Mouse (Mus musculus) embryonic facial prominence, embryonic 15.5 days (tissue): ENCODE results near the gene Rcl1. TPM values are rescaled to one million over a fixed set of nuclear protein-coding genes. Genes with fewer than 3 reads are reported as not detected.
A peak's percentile ranks its signal among the peaks of the same experiment; 100 is the strongest.

Experiments
- ATAC-seq: fragments of 200-750 bp; cut with Nextera tagmentation; 2 replicates; pipeline ENCODE4 v1.8.0; 2017; ENCODE audit warnings: low read depth, moderate TSS enrichment; ENCODE audit not compliant: insufficient number of reproducible peaks, low FRiP score, low TSS enrichment
- H3K27ac ChIP-seq: fragments of 300-500 bp; sonication (generic); replicated peaks from 2 replicates; pipeline ENCODE4 v1.5.1; 2015; ENCODE audit warnings: mild to moderate bottlenecking, inconsistent platforms
- H3K27me3 ChIP-seq: fragments of 300-500 bp; sonication (generic); 2 replicates; pipeline ENCODE4 v1.6.1; 2015; ENCODE audit warnings: inconsistent platforms
- H3K36me3 ChIP-seq: fragments of 300-500 bp; sonication (generic); 2 replicates; pipeline ENCODE4 v1.6.1; 2015; ENCODE audit warnings: mild to moderate bottlenecking, inconsistent platforms
- H3K4me1 ChIP-seq: fragments of 300-500 bp; sonication (generic); 2 replicates; pipeline ENCODE4 v1.6.1; 2015; ENCODE audit warnings: inconsistent platforms
- H3K4me2 ChIP-seq: fragments of 300-500 bp; sonication (generic); replicated peaks from 2 replicates; pipeline ENCODE4 v1.6.1; 2015; ENCODE audit warnings: mild to moderate bottlenecking, inconsistent platforms
- H3K4me3 ChIP-seq: fragments of 300-500 bp; sonication (generic); replicated peaks from 2 replicates; pipeline ENCODE4 v1.5.1; 2015; ENCODE audit warnings: mild to moderate bottlenecking, inconsistent platforms
- H3K9ac ChIP-seq: fragments of 300-500 bp; sonication (generic); 2 replicates; pipeline ENCODE4 v1.6.1; 2015; ENCODE audit warnings: inconsistent platforms
- H3K9me3 ChIP-seq: fragments of 300-500 bp; sonication (generic); replicated peaks from 2 replicates; pipeline ENCODE4 v1.6.1; 2016; ENCODE audit warnings: inconsistent platforms
- WGBS: fragments of 180-500 bp; shearing (Covaris S2); methylation state at CpG from one replicate; pipeline ENCODE4 v1.1.7; 2015; 5-methylcytosine and 5-hydroxymethylcytosine counted together
- polyA plus RNA-seq: library from polyadenylated mRNA; unstranded; fragments of >200 nt; fragmentation: Nextera tagmentation; extraction: Ambion mirVana; gene quantifications from 2 replicates; pipeline ENCODE4 v1.2.1, GENCODE M21; 2015

The Rcl1 gene
- polyA plus RNA-seq, 1 experiment from 2014 or later: 47.1 TPM

GRCm38 (mm10) chr19:29134293-29134692, 33.1 kb downstream of the Rcl1 start:
- no peak for ATAC-seq
- Histone ChIP-seq H3K9ac (no peak overlapping the region), H3K27ac (no peak overlapping the region), H3K27me3 (no peaks in the 10 kb centered on the region), H3K4me2 (no peak overlapping the region), H3K9me3 (no peaks in the 10 kb centered on the region), H3K4me1 (0 out of 2 replicates have a peak, but pooled peaks cover 5% of the 10 kb centered on the region), H3K36me3 (peaks cover 22% of the 10 kb centered on the region; the same call in 1 of the 2 replicates), H3K4me3 (no peak overlapping the region)
- WGBS: 90% methylated on average over 11 of the region's 11 CpGs

DNA sequence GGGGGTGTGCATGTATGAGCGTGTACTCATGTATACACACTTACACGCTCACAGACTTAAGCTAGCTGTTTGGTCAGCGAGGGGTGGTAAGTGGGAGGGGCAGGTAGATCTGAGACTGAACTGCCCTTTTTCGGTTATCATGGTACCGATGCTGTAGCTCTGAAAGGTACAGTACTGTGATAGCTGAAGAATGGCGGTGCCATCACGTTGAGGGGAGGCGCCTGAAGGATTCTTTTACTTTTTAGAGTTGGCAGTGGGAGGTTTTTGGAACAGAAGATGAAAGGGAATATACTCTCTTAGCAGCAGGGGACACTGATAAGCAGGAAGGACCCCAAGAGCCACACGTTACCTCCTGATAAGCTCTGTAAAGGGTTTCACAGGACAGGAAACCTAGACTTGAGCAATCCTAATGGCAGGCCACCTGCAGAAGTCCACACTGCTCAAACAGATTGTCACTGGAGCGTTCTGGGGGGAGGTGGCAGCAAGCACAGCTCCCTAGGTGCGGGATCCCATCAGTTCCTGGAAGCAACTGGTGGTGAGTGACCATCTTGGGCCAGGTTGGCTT, 34.1 kb downstream of the Rcl1 start:
- Histone ChIP-seq H3K9me3 (no peaks in the 10 kb centered on the region), H3K9ac (no peak overlapping the region), H3K27me3 (no peaks in the 10 kb centered on the region), H3K27ac (no peak overlapping the region), H3K4me2 (no peak overlapping the region), H3K36me3 (peaks cover 14% of the 10 kb centered on the region; the same call in 1 of the 2 replicates), H3K4me1 (0 out of 2 replicates have a peak, but pooled peaks cover 5% of the 10 kb centered on the region), H3K4me3 (no peak overlapping the region)
- WGBS: 89% methylated on average over 11 of the region's 11 CpGs
- ATAC-seq: no peak

DNA sequence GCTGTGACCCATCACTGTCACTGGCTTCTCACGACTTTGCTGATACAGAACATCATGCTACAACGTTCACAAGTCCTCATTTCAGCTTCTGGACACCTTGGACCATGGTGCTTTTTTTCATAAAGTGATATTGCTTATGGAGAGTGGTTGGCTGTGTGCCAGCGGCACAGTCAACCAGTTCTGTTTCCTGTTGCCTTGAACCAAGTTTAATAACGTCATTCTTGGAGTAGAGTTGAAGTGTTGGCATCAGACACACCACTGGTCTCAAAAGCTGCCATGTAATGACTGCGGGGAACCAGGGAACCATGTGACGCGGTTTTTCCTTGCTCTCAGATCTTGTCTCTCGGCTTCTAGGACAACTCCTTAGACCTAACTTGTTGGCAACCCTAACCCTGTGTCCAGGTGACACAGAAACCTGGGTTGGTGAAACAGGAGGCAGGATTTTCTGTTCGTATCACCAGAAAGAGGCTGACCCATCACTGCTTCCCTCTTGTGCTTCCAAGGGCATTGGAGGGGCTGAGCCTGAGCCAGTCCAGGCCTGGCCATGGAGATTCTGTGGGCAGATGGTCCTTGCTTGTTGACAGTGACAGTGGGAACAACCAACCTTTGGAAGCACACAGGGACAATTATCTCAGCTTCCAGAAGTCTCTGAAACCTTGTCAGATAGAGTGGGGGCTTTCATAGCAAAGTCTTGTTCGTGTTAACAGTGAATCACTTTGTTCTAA, 37.5 kb downstream of the Rcl1 start:
- no peaks in the 10 kb centered on the region for H3K4me1 ChIP-seq

DNA sequence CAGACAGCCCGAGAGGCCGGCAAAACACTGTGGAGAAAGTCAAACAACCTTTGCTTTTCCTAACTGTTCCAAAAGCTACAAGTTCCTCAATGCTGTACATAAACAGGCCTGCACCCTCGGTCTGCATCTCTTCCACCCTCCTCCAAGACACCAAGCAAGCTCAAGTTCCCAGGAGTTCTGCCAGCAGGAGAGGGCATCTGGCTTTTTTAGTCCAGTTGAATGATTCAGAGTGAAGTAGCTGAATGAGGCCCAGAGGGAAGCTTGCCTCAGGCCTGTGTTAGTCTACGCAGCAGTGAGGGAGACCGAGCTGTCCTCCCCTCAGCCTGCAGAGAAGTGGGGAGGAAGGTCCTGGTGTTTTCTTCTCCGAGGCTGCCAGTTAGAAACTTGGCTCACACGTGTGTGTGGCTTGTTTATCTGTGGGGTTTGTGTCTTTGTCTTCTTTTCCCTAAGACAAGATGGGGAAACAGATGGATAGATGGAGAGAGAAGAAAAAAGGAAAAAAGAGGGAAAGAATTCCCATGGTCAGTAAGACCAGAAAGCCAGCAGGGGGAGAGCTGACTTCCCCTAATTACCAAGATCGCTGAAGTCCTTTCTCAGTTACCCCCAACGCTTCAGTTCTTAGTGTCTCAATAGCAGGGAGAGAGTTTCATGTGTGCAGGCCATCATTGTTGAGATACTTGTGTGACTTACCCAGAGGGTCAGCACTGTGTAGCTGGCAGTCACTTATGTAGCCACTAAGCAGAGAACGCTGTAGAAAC, 38.7 kb downstream of the Rcl1 start:
- H3K4me3 ChIP-seq: no peak overlapping the region
- H3K9ac ChIP-seq: no peak overlapping the region
- 69% methylated on average over 10 of the region's 10 CpGs for WGBS
- peaks cover 16% of the 10 kb centered on the region; the same call in 1 of the 2 replicates for H3K36me3 ChIP-seq
- no peak for ATAC-seq
- no peak overlapping the region for H3K4me2 ChIP-seq
- H3K27ac ChIP-seq: no peak overlapping the region
- H3K27me3 ChIP-seq: no peaks in the 10 kb centered on the region
- no peaks in the 10 kb centered on the region for H3K4me1 ChIP-seq
- H3K9me3 ChIP-seq: no peaks in the 10 kb centered on the region

More for the DNA sequence above, 37.5 kb downstream of the Rcl1 start:
- Histone ChIP-seq H3K9me3 (no peaks in the 10 kb centered on the region), H3K27me3 (no peaks in the 10 kb centered on the region), H3K36me3 (peaks cover 6% of the 10 kb centered on the region; the same call in 1 of the 2 replicates), H3K4me2 (no peak overlapping the region), H3K27ac (no peak overlapping the region), H3K4me3 (no peak overlapping the region), H3K9ac (no peak overlapping the region)
- 85% methylated on average over 10 of the region's 10 CpGs for WGBS
- no peak for ATAC-seq

- H3K4me2 ChIP-seq: no peak overlapping the region
- H3K4me3 ChIP-seq: no peak overlapping the region
- no peak overlapping the region for H3K27ac ChIP-seq
- H3K9ac ChIP-seq: no peak overlapping the region
- 0 out of 2 replicates have a peak, but pooled peaks cover 2% of the 10 kb centered on the region for H3K4me1 ChIP-seq
- H3K27me3 ChIP-seq: no peaks in the 10 kb centered on the region
- peaks cover 17% of the 10 kb centered on the region; the same call in 1 of the 2 replicates for H3K36me3 ChIP-seq
- no peaks in the 10 kb centered on the region for H3K9me3 ChIP-seq
- WGBS: 93% methylated on average over 16 of the region's 16 CpGs
- no peak for ATAC-seq
These were observed 39.8 kb downstream of the Rcl1 start for GRCm38 (mm10) chr19:29140933-29141332.

GRCm38 (mm10) chr19:29142307-29142706, 41.1 kb downstream of the Rcl1 start:
- ATAC-seq: no peak
- H3K27ac ChIP-seq: no peak overlapping the region
- no peaks in the 10 kb centered on the region for H3K9me3 ChIP-seq
- H3K4me1 ChIP-seq: peaks cover 3% of the 10 kb centered on the region; the same call in 1 of the 2 replicates
- no peak overlapping the region for H3K9ac ChIP-seq
- no peak overlapping the region for H3K4me3 ChIP-seq
- peaks cover 17% of the 10 kb centered on the region; the same call in 1 of the 2 replicates for H3K36me3 ChIP-seq
- no peaks in the 10 kb centered on the region for H3K27me3 ChIP-seq
- WGBS: 60% methylated on average over 6 of the region's 6 CpGs
- no peak overlapping the region for H3K4me2 ChIP-seq

GRCm38 (mm10) chr19:29145421-29145820, 44.2 kb downstream of the Rcl1 start:
- Histone ChIP-seq H3K9me3 (no peaks in the 10 kb centered on the region), H3K9ac (no peak overlapping the region), H3K4me1 (peaks cover 3% of the 10 kb centered on the region; the same call in 1 of the 2 replicates), H3K4me3 (no peak overlapping the region), H3K36me3 (peaks cover 17% of the 10 kb centered on the region; the same call in 1 of the 2 replicates), H3K27me3 (no peaks in the 10 kb centered on the region), H3K4me2 (no peak overlapping the region), H3K27ac (peak overlapping the region; percentile 25; the same call in 1 of the 2 replicates)
- ATAC-seq: 0 out of 2 replicates have a peak, but pooled peaks have one; percentile 24
- WGBS: 76% methylated on average over 6 of the region's 6 CpGs

DNA sequence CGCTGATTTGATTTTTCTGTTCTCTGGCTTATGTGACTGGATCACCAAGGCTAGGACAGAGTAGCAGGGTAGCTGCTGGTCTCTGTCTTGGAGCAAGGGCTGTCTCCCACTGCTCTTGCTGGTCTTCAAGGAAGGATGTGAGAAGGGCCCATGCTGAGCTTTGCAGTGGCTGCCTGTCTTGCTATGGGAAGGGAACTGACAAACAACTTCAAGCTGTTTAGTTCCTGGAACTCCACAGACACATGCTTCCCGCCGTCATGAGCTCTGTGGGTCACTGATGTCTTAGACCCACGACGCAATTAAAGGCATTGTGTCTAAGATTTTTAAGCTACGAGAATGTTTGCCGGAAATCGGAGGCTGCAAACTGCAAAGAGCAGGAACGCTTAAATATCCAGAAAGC, 45.6 kb downstream of the Rcl1 start:
- Histone ChIP-seq H3K36me3 (peaks cover 17% of the 10 kb centered on the region; the same call in 1 of the 2 replicates), H3K9me3 (no peaks in the 10 kb centered on the region), H3K4me3 (no peak overlapping the region), H3K27ac (no peak overlapping the region), H3K4me1 (peaks cover 3% of the 10 kb centered on the region; the same call in 1 of the 2 replicates), H3K27me3 (no peaks in the 10 kb centered on the region), H3K4me2 (no peak overlapping the region), H3K9ac (no peak overlapping the region)
- 65% methylated on average over 9 of the region's 9 CpGs for WGBS
- no peak for ATAC-seq

GRCm38 (mm10) chr19:29149583-29149982, 48.4 kb downstream of the Rcl1 start:
- no peak overlapping the region for H3K4me3 ChIP-seq
- H3K9me3 ChIP-seq: no peaks in the 10 kb centered on the region
- H3K27ac ChIP-seq: no peak overlapping the region
- WGBS: 54% methylated on average over 6 of the region's 6 CpGs
- ATAC-seq: no peak
- H3K36me3 ChIP-seq: peaks cover 3% of the 10 kb centered on the region; the same call in 1 of the 2 replicates
- H3K9ac ChIP-seq: no peak overlapping the region
- no peaks in the 10 kb centered on the region for H3K27me3 ChIP-seq
- no peak overlapping the region for H3K4me2 ChIP-seq
- peaks cover 3% of the 10 kb centered on the region; the same call in 1 of the 2 replicates for H3K4me1 ChIP-seq

DNA sequence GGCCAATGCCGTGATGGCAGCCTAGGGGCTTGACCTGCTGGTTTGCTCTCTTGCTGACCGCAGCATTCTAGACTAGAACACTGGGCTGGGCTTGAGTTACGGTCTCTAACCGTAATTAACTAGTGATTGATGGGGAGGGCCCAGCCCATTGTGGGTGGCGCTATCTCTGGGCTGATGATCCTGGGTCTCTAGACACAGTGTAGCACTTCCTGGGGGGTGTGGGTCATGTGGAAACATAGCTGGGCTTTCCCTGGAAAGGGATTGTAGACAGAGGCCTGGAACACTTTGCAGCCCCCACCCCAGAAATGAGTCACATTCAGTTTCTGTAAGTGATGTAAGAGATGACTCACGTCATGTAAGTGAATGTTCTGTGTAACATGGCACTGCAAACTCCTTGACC, 48.9 kb downstream of the Rcl1 start:
- no peaks in the 10 kb centered on the region for H3K36me3 ChIP-seq
- no peak overlapping the region for H3K27ac ChIP-seq
- peaks cover 3% of the 10 kb centered on the region; the same call in 1 of the 2 replicates for H3K4me1 ChIP-seq
- H3K4me2 ChIP-seq: no peak overlapping the region
- no peaks in the 10 kb centered on the region for H3K9me3 ChIP-seq
- 59% methylated on average over 6 of the region's 6 CpGs for WGBS
- H3K4me3 ChIP-seq: no peak overlapping the region
- H3K9ac ChIP-seq: no peak overlapping the region
- no peaks in the 10 kb centered on the region for H3K27me3 ChIP-seq
- ATAC-seq: no peak

GRCm38 (mm10) chr19:29151443-29151842, 50.3 kb downstream of the Rcl1 start:
- no peak overlapping the region for H3K4me3 ChIP-seq
- H3K27ac ChIP-seq: no peak overlapping the region
- no peak for ATAC-seq
- H3K9ac ChIP-seq: no peak overlapping the region
- H3K9me3 ChIP-seq: no peaks in the 10 kb centered on the region
- 62% methylated on average over 2 of the region's 2 CpGs for WGBS
- no peak overlapping the region for H3K4me2 ChIP-seq
- H3K27me3 ChIP-seq: no peaks in the 10 kb centered on the region
- H3K36me3 ChIP-seq: no peaks in the 10 kb centered on the region
- H3K4me1 ChIP-seq: no peaks in the 10 kb centered on the region; the same call in 1 of the 2 replicates
